In genomic region chr11:60830433-60831052, GRCm38 (mm10) we compare ENCODE assay signal across 8 mouse cellular contexts. TPM values are rescaled to one million over a fixed set of nuclear protein-coding genes. Genes with fewer than 3 reads are reported as not detected.
DNase-seq lines count a peak whose midpoint lies in the region; ATAC-seq lines count a peak whose summit lies in the region.

Gene Dhrs7b (plus strand): TSS chr11:60830631.

- peak within 1 kb of the TSS; percentile 78 for H3K4me2 ChIP-seq in heart, embryonic 14.5 days (ENCODE audit: low read length)
- peak within 1 kb of the TSS; percentile 75 for H3K4me2 ChIP-seq in liver, embryonic 13.5 days
- H3K4me2 ChIP-seq in stomach, embryonic 16.5 days (ENCODE audit: low read depth, low read length) = peak within 1 kb of the TSS; percentile 78

- H3K36me3 ChIP-seq in heart, embryonic 14.5 days (ENCODE audit: control insufficient read depth, insufficient read depth, low read length) = no peaks in the 10 kb centered on the region
- no peaks in the 10 kb centered on the region; the same call in 1 of the 2 replicates for H3K36me3 ChIP-seq in liver, embryonic 13.5 days
- no peaks in the 10 kb centered on the region for H3K36me3 ChIP-seq in stomach, embryonic 16.5 days (ENCODE audit: control insufficient read depth, insufficient read depth, low read length)

- DNase-seq in c-Kit-negative CD71-positive TER-119-positive erythroid progenitor cells, embryonic 14.5 days (ENCODE audit: low read depth, low spot score) = peak; percentile 81
- peak; percentile 93 for DNase-seq in fibroblast of lung, adult 2 months (ENCODE audit: low read depth)
- DNase-seq in kidney, postnatal 14 days = peak; percentile 93
- DNase-seq in liver, embryonic 13.5 days = peak; percentile 83
- DNase-seq in neural tube, embryonic 10.5 days (ENCODE audit: extremely low spot score, low spot score) = peak; percentile 78

- H3K9me3 ChIP-seq in heart, embryonic 14.5 days (ENCODE audit: control insufficient read depth, low read length) = no peaks in the 10 kb centered on the region
- no peaks in the 10 kb centered on the region for H3K9me3 ChIP-seq in liver, embryonic 13.5 days (replicated peaks)
- no peaks in the 10 kb centered on the region for H3K9me3 ChIP-seq in stomach, embryonic 16.5 days (replicated peaks; ENCODE audit: control insufficient read depth, low read length)

- peak within 1 kb of the TSS; percentile 70 to 72 for H3K27ac ChIP-seq in heart, embryonic 14.5 days (replicated peaks in 1 of 2; ENCODE audit: control insufficient read depth in 1 of 2, insufficient read depth in 1 of 2, low read depth in 2 of 2, low read length in 2 of 2)
- peak within 1 kb of the TSS; percentile 79 for H3K27ac ChIP-seq in liver, embryonic 13.5 days
- peak within 1 kb of the TSS; percentile 80 for H3K27ac ChIP-seq in stomach, embryonic 16.5 days (ENCODE audit: low read length)

- 1% methylated on average over 34 of the region's 34 CpGs for WGBS in heart, embryonic 14.5 days
- WGBS in liver, embryonic 13.5 days (ENCODE audit: insufficient replicate concordance) = under 1% methylated on average over 34 of the region's 34 CpGs
- under 1% methylated on average over 34 of the region's 34 CpGs for WGBS in stomach, embryonic 16.5 days

- H3K9ac ChIP-seq in heart, embryonic 14.5 days (ENCODE audit: low read length) = peak within 1 kb of the TSS; percentile 83
- peak within 1 kb of the TSS; percentile 82 for H3K9ac ChIP-seq in liver, embryonic 13.5 days
- H3K9ac ChIP-seq in stomach, embryonic 16.5 days (ENCODE audit: low read length) = peak within 1 kb of the TSS; percentile 84

- peak within 1 kb of the TSS; percentile 73 to 86 for H3K4me3 ChIP-seq in heart, embryonic 14.5 days (ENCODE audit: control insufficient read depth in 1 of 2, insufficient read depth in 1 of 2, low read depth in 1 of 2, low read length in 2 of 2)
- peak within 1 kb of the TSS; percentile 77 for H3K4me3 ChIP-seq in liver, embryonic 13.5 days (replicated peaks)
- H3K4me3 ChIP-seq in stomach, embryonic 16.5 days (replicated peaks; ENCODE audit: low read length) = peak within 1 kb of the TSS; percentile 76

- peak; percentile 96 for ATAC-seq in CD4-positive, CD25-positive, alpha-beta regulatory T cell, adult 4 months
- ATAC-seq in heart, embryonic 14.5 days (ENCODE audit: insufficient number of reproducible peaks, insufficient read depth, low FRiP score, low read depth) = peak; percentile 83
- peak; percentile 96 for ATAC-seq in liver, embryonic 13.5 days (ENCODE audit: low read depth)
- ATAC-seq in stomach, embryonic 16.5 days (ENCODE audit: insufficient read depth, low FRiP score) = peak; percentile 96

- H3K4me1 ChIP-seq in heart, embryonic 14.5 days (ENCODE audit: control insufficient read depth in 2 of 2, insufficient read depth in 2 of 2, low read length in 2 of 2) = peaks cover 2 to 4% of the 10 kb centered on the region in 2 experiments; a peak in 3 of 4 replicates
- H3K4me1 ChIP-seq in liver, embryonic 13.5 days (replicated peaks) = peaks cover 36% of the 10 kb centered on the region
- H3K4me1 ChIP-seq in stomach, embryonic 16.5 days (ENCODE audit: control insufficient read depth, insufficient read depth, low read length) = peaks cover 5% of the 10 kb centered on the region; the same call in 1 of the 2 replicates

- H3K27me3 ChIP-seq in heart, embryonic 14.5 days (ENCODE audit: control insufficient read depth, insufficient read depth, low read length) = no peaks in the 10 kb centered on the region
- no peaks in the 10 kb centered on the region for H3K27me3 ChIP-seq in liver, embryonic 13.5 days
- no peaks in the 10 kb centered on the region for H3K27me3 ChIP-seq in stomach, embryonic 16.5 days (ENCODE audit: control insufficient read depth, insufficient read depth, low read length)

RNA-seq across cellular contexts. Expression of gene Dhrs7b, which starts in this region (rescaled TPM):
- polyA plus RNA-seq in CD4-positive, CD25-positive, alpha-beta regulatory T cell, adult 4 months (2017; shearing (Covaris generic)) = 10 to 100 TPM; 22.4 to 24.8 TPM
- polyA plus RNA-seq in heart, embryonic 14.5 days (2014; fragmentation: Nextera tagmentation; extraction: Ambion mirVana) = 27.6 and 30.2 TPM in 2 replicates
- 25.5 and 28.9 TPM in 2 replicates for polyA plus RNA-seq in liver, embryonic 13.5 days (2015; fragmentation: Nextera tagmentation; extraction: Ambion mirVana)
- polyA plus RNA-seq in stomach, embryonic 16.5 days (2015; fragmentation: Nextera tagmentation; extraction: Ambion mirVana) = 42.8 and 43.6 TPM in 2 replicates

Comparison
In these comparisons a context has a peak if more than half of its experiments do, and no peak if none do; other contexts are left out.
1. Peak in every context shown above with its lines: DNase-seq, ATAC-seq, H3K4me3 ChIP-seq and H3K27ac ChIP-seq.